ENCODE assay signal across 20 mouse cellular contexts in genomic region chr4:66096104-66096503, GRCm38 (mm10).
A peak's percentile ranks its signal among the peaks of the same experiment; 100 is the strongest.
DNase-seq lines count a peak whose midpoint lies in the region; ATAC-seq and TF ChIP-seq lines count a peak whose summit lies in the region.
"Had no signal": no experiment of that assay in that cellular context is flagged by ENCODE, and none has a peak within 500 bp of the region (broad histone marks: within the 10 kb centered on the region; RNA-seq: fewer than 3 reads in every experiment).

No protein-coding gene starts in this region.

- no peaks in the 10 kb centered on the region for H3K36me3 ChIP-seq in lung, embryonic 16.5 days (ENCODE audit: control insufficient read depth, insufficient read depth, low read length)
- H3K36me3 ChIP-seq in intestine, postnatal 0 days (ENCODE audit: control insufficient read depth, insufficient read depth) = no peaks in the 10 kb centered on the region
- H3K36me3 ChIP-seq: embryonic facial prominence, embryonic 13.5 days; embryonic facial prominence, embryonic 15.5 days; forebrain, embryonic 10.5 days; forebrain, embryonic 12.5 days had no signal

- peak; percentile 51; the same call in 1 of the 2 replicates for ATAC-seq in lung, embryonic 16.5 days (ENCODE audit: low read depth)
- no peak for ATAC-seq in intestine, postnatal 0 days
- ATAC-seq: forebrain, embryonic 14.5 days; forebrain, embryonic 16.5 days had no signal

- H3K9ac ChIP-seq in lung, embryonic 16.5 days (ENCODE audit: low read length) = no peak overlapping the region
- no peak overlapping the region for H3K9ac ChIP-seq in intestine, postnatal 0 days (ENCODE audit: low read depth, low read length)
- H3K9ac ChIP-seq: embryonic facial prominence, embryonic 13.5 days; embryonic facial prominence, embryonic 15.5 days; forebrain, embryonic 12.5 days had no signal

- H3K4me2 ChIP-seq in lung, embryonic 16.5 days (ENCODE audit: low read depth, low read length) = no peak overlapping the region
- no peak overlapping the region for H3K4me2 ChIP-seq in intestine, postnatal 0 days (replicated peaks; ENCODE audit: low read depth)
- H3K4me2 ChIP-seq: embryonic facial prominence, embryonic 13.5 days; embryonic facial prominence, embryonic 15.5 days; forebrain, embryonic 12.5 days had no signal

- TF ChIP-seq CTCF in brain, embryonic 14.5 days (IDR thresholded peaks at IDR 0.05; ENCODE audit: borderline replicate concordance, extremely low read depth, insufficient read depth, insufficient read length) = no peak
- no peak for TF ChIP-seq CTCF in intestine, postnatal 0 days (IDR thresholded peaks at IDR 0.05; ENCODE audit: low read depth)

- peak; percentile 62 for DNase-seq in cerebellum, adult 9-10 months
- DNase-seq in cerebellum, adult 11 months = no peak
- peak; percentile 45 to 50 for DNase-seq in cerebellum, postnatal 10 days
- DNase-seq in cerebellum, adult 11-12 months = no peak
- no peak for DNase-seq in lung, postnatal 25 days (ENCODE audit: low spot score)
- peak; percentile 22 for DNase-seq in brain, embryonic 14.5 days (ENCODE audit: low read depth)
- DNase-seq: adrenal gland, adult 2 months; adrenal gland, postnatal 10 days; adrenal gland, postnatal 25 days; cerebellum, postnatal 36 days; embryo, embryonic 11 days had no signal

- no peaks in the 10 kb centered on the region for H3K4me1 ChIP-seq in lung, embryonic 16.5 days (replicated peaks; ENCODE audit: control insufficient read depth, insufficient read depth, low read length)
- no peaks in the 10 kb centered on the region for H3K4me1 ChIP-seq in intestine, postnatal 0 days (replicated peaks; ENCODE audit: control insufficient read depth, insufficient read depth, low read length)
- H3K4me1 ChIP-seq: embryonic facial prominence, embryonic 13.5 days; embryonic facial prominence, embryonic 15.5 days; forebrain, embryonic 10.5 days; forebrain, embryonic 12.5 days had no signal

- no peak overlapping the region for H3K27ac ChIP-seq in lung, embryonic 16.5 days (ENCODE audit: low read length)
- H3K27ac ChIP-seq in intestine, postnatal 0 days (ENCODE audit: low read depth, low read length) = no peak overlapping the region
- H3K27ac ChIP-seq: embryonic facial prominence, embryonic 13.5 days; embryonic facial prominence, embryonic 15.5 days; forebrain, embryonic 10.5 days; forebrain, embryonic 12.5 days had no signal

- H3K9me3 ChIP-seq in lung, embryonic 16.5 days (ENCODE audit: control insufficient read depth, low read length) = no peaks in the 10 kb centered on the region
- H3K9me3 ChIP-seq in intestine, postnatal 0 days (ENCODE audit: control insufficient read depth) = no peaks in the 10 kb centered on the region
- H3K9me3 ChIP-seq: embryonic facial prominence, embryonic 13.5 days; embryonic facial prominence, embryonic 15.5 days; forebrain, embryonic 10.5 days; forebrain, embryonic 12.5 days had no signal

- no peaks in the 10 kb centered on the region for H3K27me3 ChIP-seq in lung, embryonic 16.5 days (ENCODE audit: control insufficient read depth, insufficient read depth, low read depth, low read length)
- no peaks in the 10 kb centered on the region for H3K27me3 ChIP-seq in intestine, postnatal 0 days (replicated peaks; ENCODE audit: control insufficient read depth, insufficient read depth, low read length)
- H3K27me3 ChIP-seq: embryonic facial prominence, embryonic 13.5 days; embryonic facial prominence, embryonic 15.5 days; forebrain, embryonic 12.5 days had no signal

- no peak overlapping the region for H3K4me3 ChIP-seq in lung, embryonic 16.5 days (ENCODE audit: low read length)
- H3K4me3 ChIP-seq in intestine, postnatal 0 days (ENCODE audit: low read depth, low read length) = no peak overlapping the region
- H3K4me3 ChIP-seq: embryonic facial prominence, embryonic 13.5 days; embryonic facial prominence, embryonic 15.5 days; erythroblast, embryonic 14.5 days; forebrain, embryonic 10.5 days; forebrain, embryonic 12.5 days had no signal

- WGBS in lung, embryonic 16.5 days = 55% methylated on average over 2 of the region's 2 CpGs
- 78% methylated on average over 2 of the region's 2 CpGs for WGBS in intestine, postnatal 0 days

- TF ChIP-seq POLR2A in brain, embryonic 14.5 days (IDR thresholded peaks at IDR 0.05; ENCODE audit: borderline replicate concordance, extremely low read depth, insufficient read depth, insufficient read length, poor library complexity, severe bottlenecking) = no peak

Comparison
In these comparisons a context has a peak if more than half of its experiments do, and no peak if none do; other contexts are left out.
1. DNase-seq: peak in cerebellum, adult 9-10 months (single experiment), cerebellum, postnatal 10 days (2 of 2) and brain, embryonic 14.5 days (single experiment); none in cerebellum, adult 11 months (single experiment), cerebellum, adult 11-12 months (single experiment) and lung, postnatal 25 days (single experiment).